ENCODE assay signal across 13 mouse cellular contexts in genomic region chr17:17843534-17844261, GRCm38 (mm10). TPM values are rescaled to one million over a fixed set of nuclear protein-coding genes. Genes with fewer than 3 reads are reported as not detected.
DNase-seq lines count a peak whose midpoint lies in the region; ATAC-seq and TF ChIP-seq lines count a peak whose summit lies in the region.
"Had no signal": no experiment of that assay in that cellular context is flagged by ENCODE, and none has a peak within 500 bp of the region (broad histone marks: within the 10 kb centered on the region; RNA-seq: fewer than 3 reads in every experiment).

No protein-coding gene starts in this region.

- peaks cover 24% of the 10 kb centered on the region for H3K36me3 ChIP-seq in lung, embryonic 16.5 days (ENCODE audit: control insufficient read depth, insufficient read depth, low read length)
- H3K36me3 ChIP-seq in hindbrain, postnatal 0 days (ENCODE audit: insufficient read depth, low read length): no peaks in the 10 kb centered on the region; the same call in 1 of the 2 replicates
- peaks cover 5% of the 10 kb centered on the region; the same call in 1 of the 2 replicates for H3K36me3 ChIP-seq in neural tube, embryonic 14.5 days (ENCODE audit: control insufficient read depth, insufficient read depth, low read length)

- H3K4me3 ChIP-seq in lung, embryonic 16.5 days (ENCODE audit: low read length): no peak overlapping the region
- no peak overlapping the region for H3K4me3 ChIP-seq in hindbrain, postnatal 0 days (ENCODE audit: low read length)
- H3K4me3 ChIP-seq in neural tube, embryonic 14.5 days (ENCODE audit: low read depth, low read length): no peak overlapping the region

- H3K27ac ChIP-seq in lung, embryonic 16.5 days (ENCODE audit: low read length): no peak overlapping the region
- H3K27ac ChIP-seq in hindbrain, postnatal 0 days: no peak overlapping the region
- H3K27ac ChIP-seq in neural tube, embryonic 14.5 days (ENCODE audit: low read depth, low read length): no peak overlapping the region

- no peak for TF ChIP-seq CTCF in hindbrain, postnatal 0 days (IDR thresholded peaks at IDR 0.05; ENCODE audit: low read depth)

- H3K9ac ChIP-seq in lung, embryonic 16.5 days (ENCODE audit: low read length): no peak overlapping the region
- H3K9ac ChIP-seq in hindbrain, postnatal 0 days (replicated peaks; ENCODE audit: low read length): no peak overlapping the region
- H3K9ac ChIP-seq in neural tube, embryonic 14.5 days (replicated peaks; ENCODE audit: low read depth, low read length): no peak overlapping the region

- ATAC-seq in cerebellum, adult (ENCODE audit: insufficient number of reproducible peaks, low FRiP score, low TSS enrichment): no peak; the same call in 1 of the 2 replicates
- ATAC-seq in lung, embryonic 16.5 days (ENCODE audit: low read depth): peak; percentile 64
- peak; percentile 55; the same call in 1 of the 2 replicates for ATAC-seq in hindbrain, postnatal 0 days
- peak; percentile 45; the same call in 1 of the 2 replicates for ATAC-seq in neural tube, embryonic 14.5 days (ENCODE audit: low read depth)

- no peaks in the 10 kb centered on the region for H3K27me3 ChIP-seq in lung, embryonic 16.5 days (ENCODE audit: control insufficient read depth, insufficient read depth, low read depth, low read length)
- no peaks in the 10 kb centered on the region for H3K27me3 ChIP-seq in hindbrain, postnatal 0 days (ENCODE audit: insufficient read depth, low read length)
- H3K27me3 ChIP-seq in neural tube, embryonic 14.5 days (ENCODE audit: control insufficient read depth, insufficient read depth, low read length): no peaks in the 10 kb centered on the region

- WGBS in lung, embryonic 16.5 days: 68% methylated on average over 27 of the region's 27 CpGs
- WGBS in hindbrain, postnatal 0 days: 75% methylated on average over 27 of the region's 27 CpGs
- WGBS in neural tube, embryonic 14.5 days: 74% methylated on average over 27 of the region's 27 CpGs

- H3K4me2 ChIP-seq in lung, embryonic 16.5 days (ENCODE audit: low read depth, low read length): no peak overlapping the region
- H3K4me2 ChIP-seq in hindbrain, postnatal 0 days (ENCODE audit: low read depth, low read length): no peak overlapping the region
- no peak overlapping the region for H3K4me2 ChIP-seq in neural tube, embryonic 14.5 days (ENCODE audit: low read depth, low read length)

- peaks cover under 1% of the 10 kb centered on the region; the same call in 1 of the 2 replicates for H3K4me1 ChIP-seq in lung, embryonic 16.5 days (replicated peaks; ENCODE audit: control insufficient read depth, insufficient read depth, low read length)
- H3K4me1 ChIP-seq in hindbrain, postnatal 0 days (ENCODE audit: insufficient read depth, low read length): peaks cover 4% of the 10 kb centered on the region; the same call in 1 of the 2 replicates
- peaks cover 6% of the 10 kb centered on the region; the same call in 1 of the 2 replicates for H3K4me1 ChIP-seq in neural tube, embryonic 14.5 days (ENCODE audit: control insufficient read depth, insufficient read depth, low read length)

- DNase-seq in cerebellum, postnatal 25 days: peak; percentile 13 to 20
- DNase-seq in lung, postnatal 10 days: no peak
- no peak for DNase-seq in hindbrain, postnatal 0 days (ENCODE audit: low spot score)
- no peak for DNase-seq in frontal cortex, adult 2 months (ENCODE audit: extremely low spot score in 1 of 2, low spot score in 1 of 2)
- no peak for DNase-seq in urinary bladder, postnatal 25 days (ENCODE audit: low spot score)
- DNase-seq: B cell, adult 2 months; cerebellum, adult 18-20 months; kidney, postnatal 36 days; lung, postnatal 36 days; thymus, postnatal 14 days had no signal

- H3K9me3 ChIP-seq in lung, embryonic 16.5 days (ENCODE audit: control insufficient read depth, low read length): no peaks in the 10 kb centered on the region
- no peaks in the 10 kb centered on the region for H3K9me3 ChIP-seq in hindbrain, postnatal 0 days (ENCODE audit: low read length)
- no peaks in the 10 kb centered on the region for H3K9me3 ChIP-seq in neural tube, embryonic 14.5 days (ENCODE audit: control insufficient read depth, low read length)

RNA-seq across cellular contexts. Expression of gene Has1, which starts 11.3 kb away (rescaled TPM):
- 0.73 and 1.3 TPM in 2 replicates for polyA plus RNA-seq in lung, embryonic 16.5 days (2015; fragmentation: Nextera tagmentation; extraction: Ambion mirVana)
- total RNA-seq in hindbrain, postnatal 0 days (2014; rRNA removed): 0.07 and 1.4 TPM in 2 replicates
- 1.1 and 1.2 TPM in 2 replicates for polyA plus RNA-seq in hindbrain, postnatal 0 days (2015; fragmentation: Nextera tagmentation; extraction: Ambion mirVana)
- 0.93 and 1.7 TPM in 2 replicates for polyA plus RNA-seq in neural tube, embryonic 14.5 days (2014; fragmentation: Nextera tagmentation; extraction: Ambion mirVana)
- 0.46 and 0.57 TPM in 2 replicates for polyA plus RNA-seq in frontal cortex, adult 2 months (2012; rRNA removed)

RNA-seq across cellular contexts. Expression of gene Spaca6, which starts 16.7 kb away (rescaled TPM):
- 31.4 and 36.6 TPM in 2 replicates for polyA plus RNA-seq in lung, embryonic 16.5 days (2015; fragmentation: Nextera tagmentation; extraction: Ambion mirVana)
- 22.8 and 29.8 TPM in 2 replicates for total RNA-seq in hindbrain, postnatal 0 days (2014; rRNA removed)
- 18.4 and 18.7 TPM in 2 replicates for polyA plus RNA-seq in hindbrain, postnatal 0 days (2015; fragmentation: Nextera tagmentation; extraction: Ambion mirVana)
- 21.4 and 29.1 TPM in 2 replicates for polyA plus RNA-seq in neural tube, embryonic 14.5 days (2014; fragmentation: Nextera tagmentation; extraction: Ambion mirVana)
- 111 and 119 TPM in 2 replicates for polyA plus RNA-seq in frontal cortex, adult 2 months (2012; rRNA removed)

RNA-seq across cellular contexts. Expression of gene Fpr1, which starts 40.0 kb away (rescaled TPM):
- 1.7 TPM in 2 replicates for polyA plus RNA-seq in lung, embryonic 16.5 days (2015; fragmentation: Nextera tagmentation; extraction: Ambion mirVana)
- total RNA-seq in hindbrain, postnatal 0 days (2014; rRNA removed): not detected in 2 replicates
- not detected in 2 replicates for polyA plus RNA-seq in hindbrain, postnatal 0 days (2015; fragmentation: Nextera tagmentation; extraction: Ambion mirVana)
- 0.15 and 0.21 TPM in 2 replicates for polyA plus RNA-seq in neural tube, embryonic 14.5 days (2014; fragmentation: Nextera tagmentation; extraction: Ambion mirVana)
- not detected in 2 replicates for polyA plus RNA-seq in frontal cortex, adult 2 months (2012; rRNA removed)

RNA-seq across cellular contexts. Expression of gene Fpr2, which starts 43.9 kb away (rescaled TPM):
- polyA plus RNA-seq in lung, embryonic 16.5 days (2015; fragmentation: Nextera tagmentation; extraction: Ambion mirVana): 1.9 and 2.9 TPM in 2 replicates
- total RNA-seq in hindbrain, postnatal 0 days (2014; rRNA removed): 1.5 TPM in 1 of 2 replicates, not detected in the other
- polyA plus RNA-seq in hindbrain, postnatal 0 days (2015; fragmentation: Nextera tagmentation; extraction: Ambion mirVana): 0.32 and 0.41 TPM in 2 replicates
- not detected in 2 replicates for polyA plus RNA-seq in neural tube, embryonic 14.5 days (2014; fragmentation: Nextera tagmentation; extraction: Ambion mirVana)
- polyA plus RNA-seq in frontal cortex, adult 2 months (2012; rRNA removed): 0.44 and 0.58 TPM in 2 replicates

RNA-seq across cellular contexts. Expression of gene Fpr3, which starts 44.0 kb away (rescaled TPM):
- polyA plus RNA-seq in lung, embryonic 16.5 days (2015; fragmentation: Nextera tagmentation; extraction: Ambion mirVana): not detected in 2 replicates
- not detected in 2 replicates for total RNA-seq in hindbrain, postnatal 0 days (2014; rRNA removed)
- polyA plus RNA-seq in hindbrain, postnatal 0 days (2015; fragmentation: Nextera tagmentation; extraction: Ambion mirVana): not detected in 2 replicates
- not detected in 2 replicates for polyA plus RNA-seq in neural tube, embryonic 14.5 days (2014; fragmentation: Nextera tagmentation; extraction: Ambion mirVana)
- polyA plus RNA-seq in frontal cortex, adult 2 months (2012; rRNA removed): not detected in 2 replicates

Comparison
In these comparisons a context has a peak if more than half of its experiments do, and no peak if none do; other contexts are left out.
1. DNase-seq: peak in cerebellum, postnatal 25 days (2 of 2); none in lung, postnatal 10 days (single experiment), hindbrain, postnatal 0 days (single experiment), frontal cortex, adult 2 months (0 of 2) and urinary bladder, postnatal 25 days (single experiment).